Mouse (Mus musculus) erythroid progenitor cell, adult 5-6 weeks (primary cell): ENCODE measurements around the gene Slc7a5. TPM values are rescaled to one million over a fixed set of nuclear protein-coding genes. Genes with fewer than 3 reads are reported as not detected.

Experiments
- ATAC-seq: replicated peaks from 2 replicates; pipeline ENCODE4 v1.8.0; 2016; ENCODE audit warnings: moderate number of reproducible peaks, mild to moderate bottlenecking, moderate TSS enrichment, inconsistent platforms; ENCODE audit not compliant: poor library complexity, low FRiP score, severe bottlenecking
- total RNA-seq, 2 experiments: library from RNA; stranded (forward) in 1 of 2; stranded (reverse) in 1 of 2; fragments of 150-400 nt in 1 of 2; fragments of 186-747, 209-891 nt in 1 of 2; gene quantifications; 2 replicates each; pipeline versions ENCODE4 v1.2.3 to v1.2.4; 2015 to 2017; ENCODE audit warnings: low replicate concordance in 2 of 2

Slc7a5 gene
- total RNA-seq, 2 experiments from 2014 or later: 167 to 204 TPM

DNA sequence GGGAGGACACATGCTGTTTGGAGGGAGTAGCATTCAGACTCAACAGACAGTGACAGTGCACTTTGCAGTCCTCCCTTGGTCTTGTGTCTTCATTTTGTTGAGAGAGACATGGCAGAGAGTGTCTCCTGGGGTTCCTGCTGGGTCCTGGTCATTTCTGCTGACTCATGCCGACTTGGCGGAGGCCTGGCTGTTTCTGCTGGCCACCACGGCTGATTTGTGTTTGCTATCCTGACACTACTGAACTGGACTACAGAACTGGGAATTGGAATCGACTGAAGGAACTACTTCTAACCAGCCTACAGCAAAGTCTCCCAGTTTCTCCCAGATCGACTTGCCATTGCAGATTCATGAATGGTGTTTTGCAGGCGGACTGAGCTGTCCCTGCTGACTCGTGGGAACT is 31.2 kb upstream of the Slc7a5 start:
- ATAC-seq: no peak

DNA sequence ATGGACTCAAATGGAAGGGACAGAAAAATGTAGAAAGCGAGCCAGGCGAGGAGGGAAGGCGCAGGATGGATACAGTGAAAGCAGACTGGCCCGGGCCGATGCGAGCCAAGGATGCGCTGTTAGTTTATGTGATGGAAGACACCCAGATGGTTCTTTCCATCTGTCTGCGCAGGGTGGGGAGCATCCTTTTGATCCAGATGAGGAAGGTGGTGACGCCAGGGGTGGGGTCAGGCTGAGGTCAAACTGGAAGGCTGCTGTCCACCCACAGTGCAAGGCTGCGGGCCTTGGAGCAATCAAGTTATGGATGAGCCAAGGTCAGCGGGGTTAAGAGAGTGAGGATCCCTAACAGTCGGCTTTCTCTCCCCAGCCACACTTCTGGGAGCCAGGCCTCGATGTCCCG is 28.9 kb upstream of the Slc7a5 start:
- no peak for ATAC-seq

DNA sequence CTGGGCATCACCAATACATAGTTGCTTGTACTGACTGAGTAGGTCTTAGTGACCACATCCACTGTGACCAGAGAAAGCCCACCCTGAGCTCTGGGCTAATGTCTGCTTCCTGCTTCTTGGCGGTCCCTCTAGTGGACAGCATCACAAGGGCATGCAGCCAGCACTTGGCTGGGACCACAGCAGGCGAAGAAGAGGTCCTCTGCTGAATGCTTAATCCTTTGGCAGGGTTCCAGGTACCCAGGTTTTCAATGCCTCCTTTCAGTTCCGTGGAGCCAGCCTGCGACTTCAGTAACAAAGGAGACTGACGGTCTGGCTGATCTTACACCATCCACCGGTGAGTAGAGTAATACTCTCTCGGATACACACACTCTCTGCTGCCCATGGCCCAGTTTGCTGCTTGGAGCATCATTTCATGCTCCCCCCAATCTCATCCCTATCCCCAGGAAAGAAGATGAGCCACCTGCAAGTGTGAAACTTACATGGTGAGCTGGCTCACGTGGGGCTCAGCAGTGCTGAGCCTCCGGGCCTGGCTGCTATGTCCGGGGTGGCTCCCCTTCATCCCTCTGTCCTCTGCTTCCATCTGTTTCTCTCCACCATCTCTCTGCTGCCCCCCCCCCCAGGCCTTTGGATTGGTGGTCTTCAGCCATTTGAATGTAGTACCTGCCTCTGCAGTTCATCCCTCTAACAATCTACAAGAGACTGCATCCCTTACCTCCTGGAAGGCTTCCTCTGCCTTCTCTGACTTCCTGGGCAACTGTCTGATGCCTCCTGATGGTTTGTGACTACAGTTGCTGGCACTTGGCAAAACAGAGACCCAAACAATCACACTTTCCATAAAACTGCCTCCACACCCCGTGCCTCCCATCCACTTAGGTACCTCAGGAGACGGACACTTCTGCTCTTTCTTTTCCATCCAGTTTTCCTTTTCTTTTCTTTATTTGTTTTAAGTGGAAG is 28.1 kb upstream of the Slc7a5 start:
- ATAC-seq: no peak

DNA sequence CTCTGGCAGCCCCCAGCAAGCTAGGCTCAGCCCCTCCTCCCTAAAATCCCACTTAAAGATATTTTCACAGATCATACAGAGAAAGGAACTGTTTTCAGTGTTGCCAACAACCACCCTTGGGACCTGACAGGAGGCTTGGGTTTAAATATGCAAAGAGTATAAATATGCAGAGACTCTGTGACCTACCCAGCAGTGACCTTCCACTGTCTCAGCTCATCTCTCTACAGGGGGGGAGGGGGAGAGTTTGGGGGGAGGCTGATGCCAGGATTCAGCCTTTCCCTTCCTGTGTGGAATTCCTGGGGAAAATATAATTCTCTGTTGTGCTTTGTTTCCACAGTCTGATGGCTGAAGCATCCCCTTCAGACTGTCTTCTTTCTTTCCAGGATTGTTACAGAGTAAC is 27.4 kb upstream of the Slc7a5 start:
- ATAC-seq: no peak

DNA sequence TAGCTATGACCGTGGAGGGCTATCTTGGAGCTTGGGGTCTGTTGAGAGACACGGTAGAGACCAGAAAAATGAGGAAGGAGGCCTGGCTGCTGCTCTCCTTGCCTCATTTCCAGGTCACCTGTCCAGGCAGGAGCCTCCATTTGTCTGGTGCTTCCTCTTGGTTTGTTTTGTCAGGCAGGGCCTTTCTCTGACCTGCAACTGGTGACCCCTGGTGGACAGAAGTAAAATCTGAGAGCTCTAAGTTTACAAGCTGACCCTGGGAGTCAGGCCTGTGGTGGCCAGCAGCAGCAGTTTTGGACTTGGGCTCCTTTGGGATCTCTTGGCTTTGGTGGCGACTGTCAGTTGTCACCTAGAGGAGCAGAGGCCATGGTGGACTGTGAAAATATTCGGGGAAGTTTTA is 27.0 kb upstream of the Slc7a5 start:
- ATAC-seq: 0 out of 2 replicates have a peak, but pooled peaks have one; percentile 46

DNA sequence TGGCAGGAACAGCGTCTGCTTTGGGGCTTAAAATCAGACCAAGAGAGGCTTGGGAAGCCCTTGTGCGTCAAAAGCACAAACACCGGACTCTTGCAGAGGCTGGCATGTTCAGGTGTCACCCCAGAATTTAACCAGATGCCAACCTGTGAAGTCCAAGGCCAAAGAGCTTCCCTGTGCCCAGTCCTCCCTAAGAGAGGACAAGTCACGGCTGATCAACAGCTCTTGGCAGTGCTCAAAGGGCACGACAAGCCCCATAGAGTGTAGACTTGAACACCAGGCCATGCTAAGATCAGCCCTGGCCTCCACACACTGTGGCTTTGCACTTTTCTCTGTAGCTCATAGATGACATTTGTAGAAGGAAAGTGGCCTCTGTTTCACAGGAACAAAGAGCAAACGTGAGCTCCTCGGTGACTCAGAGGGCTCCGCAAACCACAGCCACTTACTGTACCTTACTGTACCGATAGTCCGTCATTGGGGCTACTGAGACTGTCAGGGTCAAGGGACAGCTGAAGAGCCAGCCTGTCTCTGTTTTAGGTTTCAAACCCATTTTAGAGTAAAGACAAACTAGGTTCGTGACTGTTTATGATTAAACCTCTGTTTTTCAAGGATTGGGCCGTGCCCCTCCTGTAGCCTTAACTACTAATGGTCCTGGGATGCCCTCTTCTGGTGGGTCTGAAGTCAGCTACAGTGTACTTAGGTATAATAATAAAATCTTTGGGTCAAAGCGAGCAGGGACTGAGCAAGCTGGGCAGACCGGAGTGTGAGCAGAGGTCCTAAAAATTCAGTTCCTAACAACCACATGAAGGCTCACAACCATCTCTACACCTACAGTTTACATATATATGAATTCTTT is 25.4 kb upstream of the Slc7a5 start:
- ATAC-seq: no peak

DNA sequence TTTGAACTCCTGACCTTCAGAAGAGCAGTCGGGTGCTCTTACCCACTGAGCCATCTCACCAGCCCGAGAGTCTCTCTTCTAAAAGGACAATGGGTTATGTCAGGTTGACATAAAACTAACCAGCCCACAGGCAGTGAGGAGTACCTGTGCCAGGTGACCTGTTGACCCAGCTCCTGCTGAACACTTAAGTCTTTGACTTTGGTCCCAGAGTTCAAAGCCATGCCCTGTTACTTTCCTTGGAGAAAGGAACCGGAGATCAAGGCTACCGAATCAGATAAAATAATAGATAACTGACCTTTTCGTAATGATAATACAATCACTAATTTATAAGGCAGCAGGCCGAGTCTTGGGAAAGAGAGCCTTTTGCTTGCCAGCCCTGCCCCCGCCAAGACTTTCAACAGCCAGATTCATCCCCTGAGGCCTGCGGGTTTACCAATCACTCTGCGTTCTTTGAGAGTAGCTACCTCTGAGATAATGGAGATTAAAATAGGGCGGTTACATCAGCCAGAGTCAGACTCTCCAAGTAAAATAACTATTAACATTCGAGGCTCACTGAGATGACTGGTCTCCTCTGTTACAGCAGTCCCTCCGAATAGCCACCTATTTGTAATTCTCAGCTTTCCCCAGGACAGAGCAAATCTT is 24.7 kb upstream of the Slc7a5 start:
- no peak for ATAC-seq

DNA sequence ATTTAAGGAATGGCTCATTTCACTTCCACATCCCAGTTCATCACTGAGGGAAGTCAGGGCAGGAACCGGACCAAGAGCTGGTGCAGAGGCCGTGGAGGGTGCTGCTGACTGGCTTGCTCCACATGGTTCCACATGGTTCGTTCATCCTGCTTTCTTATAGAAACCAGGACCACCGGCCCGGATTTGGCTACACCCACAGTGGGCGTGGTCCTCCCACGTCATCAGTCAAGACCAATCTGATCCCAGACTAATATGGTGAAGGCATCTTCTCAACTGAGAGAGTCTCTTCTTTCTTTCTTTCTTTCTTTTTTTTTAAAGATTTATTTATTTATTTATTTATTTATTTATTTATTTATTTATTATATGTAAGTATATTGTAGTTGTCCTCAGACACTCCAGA is 24.1 kb upstream of the Slc7a5 start:
- no peak for ATAC-seq

DNA sequence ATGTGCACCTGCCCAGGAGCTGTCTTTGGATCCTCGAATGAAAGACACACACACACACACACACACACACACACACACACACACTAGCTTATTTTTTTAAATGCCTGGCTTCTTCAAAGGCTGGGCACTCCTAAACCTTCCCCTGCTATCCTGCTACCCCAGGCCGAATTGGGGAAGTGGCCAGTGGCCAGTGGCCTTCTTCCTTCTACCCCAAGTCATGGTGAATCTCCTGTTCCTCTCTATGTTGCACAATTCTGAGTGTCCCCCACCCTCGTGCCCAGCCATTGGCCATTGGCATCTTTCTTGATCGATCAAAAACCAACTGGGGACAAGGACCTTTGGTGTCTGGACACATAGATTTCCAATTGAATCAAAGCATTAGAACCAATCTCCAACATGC is 22.6 kb upstream of the Slc7a5 start:
- no peak for ATAC-seq

DNA sequence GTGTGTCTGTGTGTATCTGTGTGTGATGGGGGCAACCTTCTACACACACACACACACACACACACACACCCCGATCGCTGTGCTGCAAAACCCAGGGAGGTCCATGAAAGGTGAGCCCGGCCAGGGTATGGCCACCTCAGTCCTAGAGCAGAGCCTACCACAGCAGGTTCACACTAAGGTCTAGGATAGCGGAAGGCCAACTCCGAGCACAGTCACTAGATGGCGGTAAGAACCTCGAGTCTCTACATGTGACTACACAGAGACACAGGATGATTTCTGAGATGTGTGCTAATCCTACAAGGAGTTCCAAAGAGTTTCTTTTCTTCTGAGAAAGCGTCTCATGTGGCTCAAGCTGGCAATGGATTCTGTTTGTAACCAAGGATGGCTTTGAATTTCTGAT is 19.8 kb upstream of the Slc7a5 start:
- ATAC-seq: peak; percentile 63; the same call in 1 of the 2 replicates

DNA sequence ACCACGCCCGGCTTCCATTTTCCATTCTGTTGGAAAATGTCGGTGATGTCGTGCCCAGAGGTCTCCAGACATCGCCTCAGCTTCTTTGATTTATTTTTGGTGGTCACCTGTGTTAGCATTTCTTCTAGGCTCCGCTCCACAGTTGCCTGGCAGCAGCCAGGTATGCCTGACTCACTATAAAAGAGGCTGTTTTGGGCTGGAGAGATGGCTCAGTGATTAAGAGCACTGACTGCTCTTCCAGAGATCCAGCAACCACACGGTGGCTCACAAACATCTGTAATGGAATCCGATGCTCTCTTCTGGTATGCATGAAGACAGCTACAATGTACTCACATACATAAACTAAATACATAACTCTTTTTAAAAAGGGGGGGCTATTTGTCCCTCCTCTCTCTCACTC is 18.8 kb upstream of the Slc7a5 start:
- ATAC-seq: no peak

DNA sequence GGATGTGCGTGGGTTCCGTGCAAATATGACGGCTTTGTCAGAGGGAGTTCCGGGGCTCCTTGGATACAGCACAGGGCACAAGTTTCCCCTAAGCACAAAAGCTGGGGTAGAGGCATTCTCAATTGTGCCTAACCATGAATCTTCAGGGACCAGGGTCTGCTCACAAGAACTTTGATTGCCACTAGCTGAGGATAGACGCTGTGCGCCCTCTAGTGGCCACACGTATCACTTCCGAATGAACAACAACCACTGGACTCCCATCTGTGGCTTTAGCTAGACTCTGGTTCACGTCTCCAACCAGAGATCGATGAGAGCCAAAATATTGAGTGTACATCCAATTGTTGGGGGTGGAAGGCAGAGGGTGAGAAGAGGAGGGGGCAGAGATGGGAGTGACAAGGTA is 18.1 kb upstream of the Slc7a5 start:
- ATAC-seq: peak; percentile 73

DNA sequence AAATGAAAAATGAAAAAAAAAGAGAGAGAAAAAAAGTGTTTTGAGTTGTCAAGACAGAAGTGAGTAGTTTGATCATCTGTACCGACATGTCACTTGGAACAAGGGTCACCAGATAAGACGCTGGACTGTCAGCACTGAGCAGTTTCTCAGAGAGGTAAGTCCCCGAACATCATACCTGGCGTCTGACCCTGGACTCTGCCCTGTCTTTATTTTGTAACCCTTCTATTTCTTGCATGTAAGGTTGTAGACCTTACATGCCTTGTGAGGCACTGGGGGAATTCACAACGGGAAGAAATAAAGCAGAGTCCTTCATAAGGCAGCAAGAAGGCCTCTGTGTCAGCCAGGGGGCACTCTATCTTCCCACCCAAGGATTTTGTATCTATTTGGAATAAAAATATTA is 17.2 kb upstream of the Slc7a5 start:
- ATAC-seq: no peak

DNA sequence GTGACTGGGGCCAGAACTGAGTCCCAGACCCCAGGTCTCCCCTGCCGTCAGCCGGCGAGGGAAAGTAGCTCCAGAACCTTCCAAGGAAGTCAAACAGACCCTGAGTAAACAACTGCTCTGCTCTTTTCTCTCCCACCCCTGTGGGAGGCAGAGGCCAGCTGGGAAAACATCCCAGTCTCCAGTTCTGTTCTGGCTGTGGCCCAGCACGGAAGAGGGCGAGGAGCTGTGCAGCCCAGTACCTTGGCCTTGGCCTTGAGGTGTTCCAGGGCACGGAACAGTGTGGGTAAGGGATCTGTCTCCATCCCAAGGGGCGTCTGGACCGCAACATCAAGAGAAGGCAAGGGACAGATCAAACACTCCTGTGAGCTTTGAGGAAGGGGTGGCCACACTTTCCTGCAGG is 14.6 kb upstream of the Slc7a5 start:
- ATAC-seq: no peak

DNA sequence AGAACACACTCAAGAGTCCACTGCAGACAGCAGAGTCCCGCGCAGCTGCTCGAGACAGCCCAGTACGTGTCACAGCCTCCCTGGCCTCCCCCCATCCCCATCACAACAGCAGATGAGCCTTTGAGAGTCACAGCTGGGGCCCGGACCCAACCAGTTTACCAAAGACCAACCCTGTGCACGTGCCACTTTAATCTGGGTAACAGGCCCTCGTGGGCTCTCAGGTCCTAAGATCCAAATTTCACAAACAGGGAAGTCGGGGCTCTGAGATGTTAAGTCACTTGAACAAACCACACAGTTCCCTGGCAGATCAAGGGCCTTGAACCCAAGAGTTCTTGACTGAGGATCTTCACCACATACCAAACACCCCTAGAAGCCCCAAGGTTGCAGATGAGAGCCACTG is 14.1 kb upstream of the Slc7a5 start:
- no peak for ATAC-seq

DNA sequence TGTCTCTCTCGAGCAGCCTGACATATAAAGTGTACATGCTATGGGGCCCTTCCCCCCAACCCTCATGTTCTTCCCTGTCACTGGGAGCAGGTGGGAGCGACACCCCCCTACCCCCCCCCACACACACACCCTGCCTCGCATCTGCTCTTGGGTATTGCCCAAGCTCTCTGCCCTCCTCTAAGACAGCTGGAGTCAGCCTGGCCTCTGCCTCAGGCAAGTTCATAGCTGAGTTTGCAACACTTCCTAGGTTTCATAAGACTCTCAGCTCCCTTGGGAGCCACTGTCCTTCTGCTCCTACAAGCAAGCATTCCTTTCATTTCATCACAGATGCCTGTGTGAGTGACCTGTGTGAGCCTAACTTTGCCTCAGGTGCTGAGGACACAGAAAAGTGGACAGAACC is 12.2 kb upstream of the Slc7a5 start:
- ATAC-seq: no peak

DNA sequence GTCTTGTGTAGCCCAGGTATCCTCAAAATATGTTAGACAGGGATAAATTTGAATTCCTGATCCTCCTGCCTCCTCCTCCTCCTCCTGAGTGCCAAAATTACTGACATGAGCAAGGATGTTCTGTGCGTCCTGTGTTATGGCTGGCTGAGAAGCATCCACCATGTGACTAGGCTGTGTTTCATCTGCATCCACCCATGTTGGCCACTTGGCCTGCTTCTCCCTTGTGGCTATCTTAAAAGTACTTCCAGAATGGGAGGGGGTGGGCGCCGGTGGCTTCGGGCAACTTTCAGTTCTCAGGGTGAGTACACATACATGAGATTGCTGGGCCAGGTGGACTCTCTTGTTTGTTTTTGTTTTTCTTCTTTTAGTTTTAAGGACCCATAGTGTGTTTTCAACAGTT is 11.7 kb upstream of the Slc7a5 start:
- no peak for ATAC-seq

DNA sequence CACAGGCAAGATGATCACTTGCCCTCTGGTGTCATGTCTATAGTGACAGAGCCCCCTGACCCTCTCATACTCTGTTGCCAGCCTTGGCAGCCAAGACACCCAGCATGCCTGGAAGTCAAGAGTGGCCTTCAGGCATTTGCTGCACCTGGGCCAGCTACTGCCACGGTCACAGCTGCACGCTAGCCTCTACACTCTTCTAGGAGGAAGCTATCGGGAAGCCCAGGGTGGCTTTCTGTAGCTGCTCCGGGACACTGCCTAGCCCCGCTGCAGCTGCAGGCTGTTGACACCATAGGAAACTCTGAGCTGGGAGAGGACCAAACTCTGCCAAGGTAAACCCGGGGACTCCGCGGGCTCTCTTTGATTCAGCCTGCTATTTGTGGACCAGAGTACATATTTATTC is 5.9 kb upstream of the Slc7a5 start:
- no peak for ATAC-seq

DNA sequence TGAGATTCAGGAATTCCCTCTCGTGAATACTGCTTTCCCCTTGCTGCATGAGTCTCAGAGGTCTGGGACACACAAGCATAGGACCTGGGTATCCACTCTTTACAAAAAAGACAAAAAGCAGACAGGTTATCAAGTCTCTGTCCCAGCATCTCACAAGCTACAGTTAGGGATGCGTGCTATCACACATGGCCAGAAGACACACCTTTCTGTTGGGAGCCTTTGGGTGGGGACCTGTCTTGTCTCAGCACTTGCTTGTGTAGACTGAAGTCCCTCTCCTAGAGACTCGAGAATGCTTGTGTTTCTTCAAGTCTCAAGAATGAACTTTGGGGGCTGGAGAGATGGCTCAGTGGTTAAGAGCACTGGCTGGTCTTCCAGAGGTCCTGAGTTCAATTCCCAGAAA is 5.3 kb upstream of the Slc7a5 start:
- ATAC-seq: no peak

DNA sequence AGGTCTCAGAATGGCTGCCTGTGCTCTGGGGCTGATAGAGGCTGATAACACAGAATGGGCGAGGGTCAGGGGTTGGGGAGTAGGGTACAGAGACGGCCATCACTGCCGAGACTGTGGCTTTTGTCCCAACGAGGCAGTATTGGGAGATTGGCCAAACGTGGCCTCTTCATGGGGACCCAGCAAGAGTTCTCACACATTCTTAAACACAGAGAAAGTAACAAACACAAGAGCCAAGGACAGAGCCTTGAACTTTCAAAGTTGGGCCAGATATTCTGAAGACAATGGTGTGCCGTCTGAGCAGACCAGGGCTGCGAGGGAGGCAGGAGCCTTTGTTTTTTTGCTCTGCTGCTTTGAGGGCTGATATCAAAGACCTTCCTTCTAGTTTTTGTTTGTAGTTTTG is 4.5 kb upstream of the Slc7a5 start:
- ATAC-seq: no peak

DNA sequence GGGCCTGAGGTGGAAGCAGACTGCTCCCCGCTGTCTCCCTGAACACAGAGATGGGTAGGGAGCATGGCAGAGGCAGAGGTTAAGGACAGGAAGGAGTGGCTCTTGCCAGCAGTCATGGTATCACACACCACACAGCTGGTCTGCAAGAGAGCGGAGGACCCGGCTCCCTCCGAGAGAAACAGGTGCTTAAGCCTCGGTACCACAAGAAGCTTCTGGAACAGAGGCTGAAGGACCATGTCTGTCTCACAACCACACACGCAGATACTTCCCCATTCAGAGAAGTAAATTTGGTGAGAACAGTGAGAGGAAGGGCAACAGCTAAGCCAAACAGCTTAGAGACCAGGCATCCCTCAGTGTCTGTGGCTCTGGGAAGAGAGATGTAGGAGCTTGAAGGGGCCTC is 3.9 kb upstream of the Slc7a5 start:
- no peak for ATAC-seq
